Mouse (Mus musculus) gastrocnemius, adult 18-20 months (tissue): ENCODE results near the gene Kcp. TPM values are rescaled to one million over a fixed set of nuclear protein-coding genes. Genes with fewer than 3 reads are reported as not detected.

Experiments
- DNase-seq: peaks from one replicate; pipeline ENCODE4 v3.0.0; 2021; ENCODE audit warnings: low spot score
- total RNA-seq, 2 experiments: library from RNA; stranded (reverse); gene quantifications; 2 replicates each; pipeline ENCODE4 v1.2.3; 2021

The Kcp gene
- total RNA-seq, 2 experiments from 2014 or later = 3.9 to 6.4 TPM

DNA sequence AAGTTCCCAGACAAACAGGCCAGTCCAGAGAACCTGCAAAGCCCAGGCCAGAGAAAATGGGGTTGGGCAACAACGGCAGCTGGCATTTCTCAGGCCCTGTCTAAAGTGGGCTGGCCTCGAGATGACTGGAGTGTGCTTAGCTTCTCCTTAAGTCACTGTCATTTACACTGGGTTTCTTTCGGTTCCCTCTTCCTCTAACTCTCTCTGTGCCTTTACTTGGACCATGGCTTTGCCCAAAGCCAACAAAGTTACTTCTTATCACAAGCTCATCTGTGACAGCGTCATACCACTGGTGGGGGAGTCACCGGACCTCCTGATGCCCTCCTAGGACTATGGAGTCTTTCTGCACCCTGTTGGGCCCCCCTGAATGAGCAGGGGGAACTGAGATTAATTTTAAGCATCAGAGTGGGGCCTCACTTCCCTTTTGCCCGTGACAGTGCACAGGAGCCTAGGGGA is 16.3 kb upstream of the Kcp start:
- no peak for DNase-seq

DNA sequence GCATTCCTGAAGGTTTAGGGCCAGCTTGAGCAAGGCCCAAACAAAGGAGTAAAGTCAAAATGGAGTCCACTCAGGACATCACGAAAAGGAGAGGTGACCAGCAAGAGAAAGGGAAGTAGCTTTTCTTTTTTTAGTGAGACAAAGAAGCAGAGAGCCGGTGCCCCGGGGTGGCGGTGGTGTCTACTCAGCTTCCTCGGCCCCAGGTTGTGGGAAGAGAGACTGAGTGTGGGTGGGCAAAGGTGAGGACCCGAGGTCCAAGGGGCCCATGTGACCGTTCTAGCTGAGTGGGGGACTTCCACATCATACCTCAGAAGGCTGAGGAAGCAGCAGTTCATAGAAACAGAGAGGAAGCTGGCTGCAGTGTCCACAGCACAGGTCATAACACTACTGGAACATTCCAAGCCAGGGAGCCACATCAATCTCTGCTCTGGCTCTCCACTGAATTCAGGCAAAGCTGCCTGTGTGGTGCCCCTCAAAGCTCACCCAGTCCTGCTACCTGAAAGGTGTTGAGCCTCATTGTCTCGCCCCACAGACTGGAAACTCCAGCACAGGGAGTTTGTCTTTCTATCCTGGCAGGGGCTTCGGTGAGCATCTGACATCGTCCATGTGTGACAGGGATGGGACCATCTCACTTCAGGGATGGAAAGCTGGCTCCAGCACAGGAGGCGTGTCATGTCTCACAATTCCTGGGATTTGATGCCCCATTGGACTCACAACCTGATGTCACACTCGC is 15.7 kb upstream of the Kcp start:
- DNase-seq = no peak

DNA sequence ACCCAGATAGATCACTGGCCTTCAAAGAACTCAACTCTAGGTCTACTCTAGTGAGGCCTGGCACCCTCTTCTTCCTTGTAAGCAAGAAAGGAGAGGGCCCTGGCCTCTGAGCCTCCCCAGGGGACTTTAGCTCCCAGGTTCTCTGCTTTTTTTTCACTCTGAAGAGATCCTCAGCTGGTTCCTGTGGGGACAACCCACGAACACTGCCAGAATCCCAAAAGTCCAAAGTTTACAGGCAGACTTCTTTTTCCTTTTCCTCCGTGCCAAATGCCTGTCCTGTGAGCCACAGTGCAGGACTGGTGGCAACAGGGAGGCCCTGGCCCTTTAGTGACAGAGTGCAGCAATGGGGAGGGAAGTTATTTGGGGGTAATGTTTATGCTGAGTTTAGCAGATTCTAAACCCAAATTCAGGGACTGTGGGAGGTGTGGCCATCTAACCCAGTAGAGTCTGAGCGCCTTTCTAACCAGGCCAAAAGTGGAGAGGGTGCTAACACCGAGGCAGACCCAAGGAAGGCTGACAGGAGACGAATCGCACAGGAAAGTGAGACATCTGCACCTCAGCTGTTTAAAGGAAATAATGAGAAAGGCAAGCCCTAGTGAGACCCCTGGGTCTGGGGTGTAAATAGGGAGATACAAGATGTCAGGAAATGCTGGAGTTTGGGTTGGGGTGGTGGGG is 15.0 kb upstream of the Kcp start:
- no peak for DNase-seq

DNA sequence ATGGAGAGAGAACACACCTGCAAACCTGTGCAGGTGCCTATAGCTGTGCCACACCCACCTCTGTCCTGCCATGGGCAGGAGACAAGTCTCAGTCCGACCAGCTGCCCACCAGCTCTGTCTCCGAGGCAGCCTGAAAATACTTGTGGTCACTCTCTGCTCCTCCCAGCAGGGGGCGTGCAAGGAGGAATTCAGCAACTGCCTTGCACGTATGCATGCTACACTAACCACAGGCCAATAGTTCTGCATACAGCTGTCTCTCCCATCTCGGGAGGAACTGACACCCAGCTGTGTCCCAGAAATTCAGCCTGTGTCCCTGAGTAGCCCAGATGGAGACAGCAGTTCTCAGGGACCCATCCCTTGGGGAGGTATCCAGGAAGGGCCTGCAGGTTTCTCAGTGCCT is 9.4 kb upstream of the Kcp start:
- DNase-seq = peak; percentile 77

DNA sequence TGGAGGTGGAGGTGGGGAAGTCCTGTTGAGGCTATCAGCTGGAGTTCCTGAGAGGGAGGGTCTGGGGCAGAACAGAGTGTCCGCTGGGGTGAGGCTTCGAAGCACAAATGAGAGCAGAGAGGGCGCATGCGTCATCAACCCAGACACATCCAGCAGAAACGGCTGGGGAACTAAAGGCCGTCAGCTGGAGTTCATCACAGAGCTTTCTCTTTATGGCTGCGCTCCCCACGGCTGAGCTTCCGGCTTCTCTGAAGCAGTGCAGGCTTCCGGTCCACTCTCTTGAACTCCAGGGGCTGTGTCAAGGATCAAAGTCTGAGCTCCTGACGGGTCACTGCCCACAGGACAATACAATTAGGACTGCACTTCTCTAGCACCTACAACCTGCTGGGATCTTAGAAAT is 5.5 kb upstream of the Kcp start:
- DNase-seq = no peak

DNA sequence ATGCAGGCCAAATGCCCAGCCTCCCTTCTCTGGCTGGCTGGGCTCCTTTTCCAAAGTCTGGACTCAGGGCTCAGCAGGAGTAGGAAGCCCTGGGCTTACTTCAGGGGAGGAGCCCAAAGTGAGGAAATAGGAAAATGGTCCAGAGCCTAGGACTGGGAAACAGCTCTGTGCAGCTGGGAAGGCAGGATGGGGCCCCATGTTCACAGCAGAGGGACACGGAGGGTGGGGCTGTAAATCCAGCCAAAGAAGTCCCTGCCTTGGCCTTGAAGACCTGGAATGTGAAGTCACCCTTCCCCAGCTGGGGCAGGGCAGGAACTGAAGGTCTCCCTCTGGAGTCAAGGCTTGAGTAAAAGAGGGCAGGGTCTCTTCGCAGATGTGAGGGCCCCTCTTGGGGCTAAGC is 1.3 kb upstream of the Kcp start:
- peak; percentile 55 for DNase-seq

DNA sequence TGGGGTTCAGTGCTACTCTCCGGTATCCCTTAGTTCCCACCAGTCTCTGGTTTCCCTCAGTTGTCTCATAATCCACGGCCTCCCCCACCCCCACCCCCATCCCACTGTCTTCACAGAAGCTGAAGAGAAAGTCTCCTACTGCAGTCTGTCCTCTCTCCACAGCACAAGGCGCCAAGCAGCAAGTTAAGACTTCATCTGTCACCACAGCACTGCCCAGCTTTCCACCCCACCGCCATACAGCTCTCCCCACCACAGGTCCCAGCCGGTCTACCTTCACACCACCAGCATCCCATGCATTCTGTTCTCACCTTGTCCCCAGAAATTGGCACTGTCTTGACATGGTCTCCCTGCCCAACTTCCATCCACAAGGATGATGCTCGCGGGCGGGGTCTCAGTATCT is 918 bp downstream of the Kcp start:
- no peak for DNase-seq

DNA sequence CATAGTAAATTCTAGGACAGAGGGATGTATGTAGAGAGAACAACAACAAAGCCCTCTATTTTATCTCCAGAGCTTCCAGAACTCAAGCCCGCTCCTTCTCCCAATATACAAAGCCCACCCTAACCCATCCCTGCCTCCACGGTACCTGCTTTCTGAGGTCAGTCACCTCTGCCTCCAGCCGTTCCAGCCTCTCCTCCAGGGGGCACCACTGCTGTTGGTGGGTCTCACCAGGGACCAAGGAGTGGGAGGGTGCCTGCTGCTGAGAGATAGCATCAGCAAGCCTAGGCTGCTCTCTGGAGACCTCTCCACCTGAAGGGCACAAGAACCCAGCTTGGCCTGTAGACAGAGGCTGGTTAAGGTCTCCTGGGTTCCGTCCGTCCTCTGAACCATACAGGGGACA is 2.3 kb downstream of the Kcp start:
- no peak for DNase-seq

DNA sequence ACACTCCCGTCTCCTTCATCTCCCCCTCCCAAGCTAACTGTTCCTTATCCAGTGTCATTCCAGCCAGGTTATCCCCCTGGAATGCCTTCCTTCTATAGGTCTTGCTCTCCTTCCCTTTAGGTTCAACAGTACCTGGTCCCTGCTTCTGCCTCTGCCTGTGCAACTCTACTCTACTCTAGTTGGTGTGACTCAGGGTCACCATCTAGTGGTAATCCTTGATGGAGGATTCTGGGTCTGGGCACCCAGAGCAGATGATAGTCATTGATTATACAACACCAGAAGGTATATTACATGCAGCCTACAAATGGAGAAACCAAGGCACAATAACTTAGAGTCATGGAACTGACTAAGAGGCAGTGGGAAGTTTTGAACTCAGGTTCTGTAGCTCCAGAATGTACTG is 6.2 kb downstream of the Kcp start:
- DNase-seq = no peak

DNA sequence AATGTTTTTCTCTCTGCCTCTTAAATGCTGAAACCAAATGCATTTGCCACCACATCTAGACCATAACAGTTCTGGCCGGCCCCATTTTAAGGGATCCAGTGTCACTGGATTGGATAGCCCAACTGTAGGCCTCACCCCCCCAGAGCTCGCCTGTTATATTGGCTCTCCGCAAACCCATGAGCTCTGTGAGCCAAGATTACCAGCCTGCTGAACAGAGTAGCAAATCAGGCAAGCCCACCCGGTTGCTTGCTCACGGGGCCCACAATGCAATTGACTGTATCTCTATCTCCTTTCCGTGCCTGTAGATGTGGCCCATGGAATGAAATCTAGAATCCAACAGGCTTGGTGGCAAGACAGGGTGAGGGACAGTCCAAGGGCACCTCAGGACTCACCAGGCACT is 6.9 kb downstream of the Kcp start:
- DNase-seq = no peak

DNA sequence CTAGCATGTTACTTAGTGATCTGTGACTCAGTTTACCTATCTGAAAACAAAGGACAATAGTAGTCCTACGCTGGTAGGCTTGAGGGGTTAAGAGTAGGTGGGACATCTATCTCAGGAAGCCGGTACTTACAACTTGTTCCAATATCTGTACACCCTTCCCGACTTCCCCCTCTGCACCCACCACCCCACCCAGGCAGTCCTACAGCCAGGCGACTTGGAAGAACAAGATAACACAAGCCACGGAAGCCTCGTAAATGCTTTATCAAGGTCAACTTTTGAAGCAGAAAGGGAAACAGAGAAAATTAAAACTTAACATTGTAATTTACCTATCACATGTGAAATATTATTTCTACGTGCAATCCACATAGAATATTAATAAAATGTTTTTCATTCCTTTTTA is 7.6 kb downstream of the Kcp start:
- no peak for DNase-seq

DNA sequence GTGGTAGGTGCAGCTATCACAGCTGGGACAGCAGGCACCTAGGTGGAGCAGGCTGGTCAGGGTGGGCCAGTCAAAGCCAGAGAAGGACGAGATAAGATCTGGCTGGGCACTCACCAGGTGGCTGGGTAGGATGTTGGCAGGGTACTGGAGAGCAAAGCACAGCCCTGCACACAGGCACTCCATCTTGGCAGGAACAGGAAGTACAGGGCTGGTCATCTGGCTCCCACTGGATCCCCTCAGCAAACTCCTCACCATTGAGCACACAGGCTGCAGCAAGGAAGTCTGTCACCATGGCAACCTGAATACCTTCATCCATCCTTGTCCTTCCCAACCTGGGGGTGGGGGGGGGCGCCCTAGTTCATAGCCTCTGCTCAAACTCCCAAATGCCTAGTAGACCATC is 10.0 kb downstream of the Kcp start:
- DNase-seq = no peak

DNA sequence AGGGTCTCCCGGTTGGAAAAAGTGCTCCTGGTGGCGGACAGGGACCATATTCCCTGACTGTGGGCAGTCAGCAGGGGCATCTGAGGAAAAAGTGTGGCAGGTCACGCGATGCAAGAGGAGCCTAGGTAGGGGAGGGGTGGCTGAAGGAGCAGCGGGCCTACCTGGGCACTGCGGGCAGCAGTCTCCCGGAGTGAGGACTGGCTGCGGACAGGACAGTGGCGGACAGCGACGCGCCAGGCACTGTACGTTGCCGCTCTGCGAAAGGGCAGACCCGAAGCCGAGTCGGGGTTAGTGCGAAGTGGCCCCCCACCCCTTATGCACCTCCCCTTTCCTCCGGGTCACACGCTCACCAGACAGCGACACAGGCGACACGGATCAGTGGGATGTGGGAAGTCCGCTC is 11.5 kb downstream of the Kcp start:
- no peak for DNase-seq

DNA sequence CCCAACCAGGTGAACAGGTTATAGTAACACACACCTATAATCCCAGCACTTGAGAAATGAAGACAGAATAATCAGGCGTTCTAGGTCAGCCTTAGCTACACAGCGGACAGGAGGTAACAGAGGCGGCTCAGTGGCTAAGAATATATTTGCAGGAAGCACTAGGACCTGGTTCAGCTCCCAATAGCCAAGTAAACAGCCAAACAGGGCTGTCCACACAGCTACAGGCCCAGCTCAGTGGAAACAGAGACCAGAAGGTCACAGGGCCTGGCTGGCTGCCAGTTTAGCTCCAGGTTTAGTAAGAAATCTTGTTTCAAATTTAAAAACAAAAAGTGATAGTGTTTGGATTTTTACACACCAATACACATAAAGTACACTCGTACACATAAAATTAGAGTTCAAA is 13.7 kb downstream of the Kcp start:
- DNase-seq = peak; percentile 37

DNA sequence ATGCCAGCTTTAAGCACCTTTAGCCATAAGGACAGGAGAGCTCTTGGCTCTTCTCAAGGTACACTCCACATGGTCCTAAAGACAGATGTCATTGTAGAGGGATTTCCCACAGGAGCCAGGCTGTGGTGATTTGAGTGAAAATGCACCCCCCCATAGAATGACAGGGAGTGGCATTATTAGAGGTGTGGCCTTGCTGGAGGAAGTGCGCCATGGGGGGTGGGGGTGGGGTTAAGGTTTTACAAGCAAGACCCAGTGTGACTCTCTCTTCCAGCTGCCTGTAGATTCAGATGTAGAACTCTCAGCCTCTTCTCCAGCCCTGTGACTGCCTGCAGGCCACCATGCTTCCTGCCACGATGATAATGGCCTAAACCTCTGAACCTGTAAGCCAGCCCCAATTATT is 21.8 kb downstream of the Kcp start:
- no peak for DNase-seq

DNA sequence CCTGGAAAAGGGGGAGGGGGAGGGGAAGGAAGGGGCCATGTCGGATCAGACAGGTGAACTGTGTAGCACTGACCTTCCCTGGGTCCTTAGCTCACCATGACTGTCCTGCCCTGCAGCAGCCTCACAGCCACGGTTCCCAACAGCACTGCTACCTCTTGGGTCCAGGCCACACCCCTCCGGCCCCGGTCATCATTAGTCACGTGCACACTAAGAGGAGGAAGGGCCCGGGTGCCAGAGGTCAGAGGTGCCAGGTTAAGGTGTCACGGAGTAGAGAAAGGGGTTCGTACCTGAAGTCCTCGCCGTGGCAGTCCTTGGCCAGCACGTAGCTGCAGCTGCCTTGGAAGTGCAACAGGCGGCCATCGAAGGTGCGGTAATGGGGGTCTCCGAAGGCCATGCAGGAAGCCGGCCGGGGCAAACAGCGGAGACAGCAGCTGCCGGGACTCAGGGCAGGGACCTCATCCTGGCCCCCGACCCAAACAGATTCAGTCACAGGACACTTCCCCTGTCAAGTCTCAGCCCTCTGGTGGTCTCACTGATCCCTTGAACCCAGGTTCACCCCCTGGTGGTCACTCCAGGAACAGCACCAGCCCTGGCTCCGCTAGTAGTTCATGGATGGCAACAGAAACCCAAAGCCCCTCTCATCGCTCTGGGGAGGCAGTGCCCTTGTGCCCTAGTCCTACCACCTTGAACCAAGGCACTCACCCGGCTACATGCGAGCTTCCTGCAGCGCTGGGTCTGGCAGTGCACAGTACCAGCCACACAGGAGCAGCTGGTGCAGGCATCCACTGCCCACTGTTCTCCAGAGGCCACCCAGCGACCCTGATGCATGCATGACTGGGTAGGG is 22.8 kb downstream of the Kcp start:
- peak; percentile 67 for DNase-seq

DNA sequence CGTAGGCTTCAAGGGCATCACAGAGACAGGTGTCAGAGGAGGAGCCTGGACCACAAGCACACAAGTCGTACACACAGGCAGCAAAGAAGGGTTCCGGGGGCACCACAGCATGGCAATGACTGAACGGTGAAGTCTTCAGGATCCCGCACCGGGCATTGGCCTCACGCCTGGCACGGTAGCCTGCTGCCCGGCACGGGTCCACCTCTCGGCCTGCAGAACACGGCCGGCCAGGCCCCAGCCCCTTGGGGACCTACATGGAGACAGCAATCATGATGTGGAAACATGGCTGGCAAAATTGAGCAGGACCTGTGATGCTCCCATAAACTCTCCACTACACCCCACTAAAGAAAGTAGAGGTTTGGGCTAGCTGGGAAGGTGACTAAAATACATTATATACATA is 25.1 kb downstream of the Kcp start:
- no peak for DNase-seq

DNA sequence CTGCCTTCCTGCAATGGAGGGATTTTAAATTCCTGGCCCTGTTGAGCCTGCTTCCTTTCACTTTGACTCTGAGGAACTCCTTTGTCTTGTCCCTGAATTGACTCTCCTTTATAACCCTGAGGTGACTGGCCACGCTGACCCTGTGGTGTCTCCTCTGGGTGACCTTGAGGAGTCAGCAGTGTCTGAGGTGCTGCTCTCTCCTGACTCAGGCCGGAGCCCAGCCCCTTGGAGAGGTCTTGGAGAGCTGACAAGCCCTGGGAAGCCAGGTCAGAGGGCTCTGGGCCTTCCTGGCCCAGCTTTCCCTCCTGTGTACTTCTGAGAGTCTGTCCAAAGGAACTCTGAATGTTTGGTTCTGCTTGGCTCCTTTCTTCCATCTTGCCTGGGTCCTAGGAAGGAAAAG is 33.0 kb downstream of the Kcp start:
- DNase-seq = no peak

DNA sequence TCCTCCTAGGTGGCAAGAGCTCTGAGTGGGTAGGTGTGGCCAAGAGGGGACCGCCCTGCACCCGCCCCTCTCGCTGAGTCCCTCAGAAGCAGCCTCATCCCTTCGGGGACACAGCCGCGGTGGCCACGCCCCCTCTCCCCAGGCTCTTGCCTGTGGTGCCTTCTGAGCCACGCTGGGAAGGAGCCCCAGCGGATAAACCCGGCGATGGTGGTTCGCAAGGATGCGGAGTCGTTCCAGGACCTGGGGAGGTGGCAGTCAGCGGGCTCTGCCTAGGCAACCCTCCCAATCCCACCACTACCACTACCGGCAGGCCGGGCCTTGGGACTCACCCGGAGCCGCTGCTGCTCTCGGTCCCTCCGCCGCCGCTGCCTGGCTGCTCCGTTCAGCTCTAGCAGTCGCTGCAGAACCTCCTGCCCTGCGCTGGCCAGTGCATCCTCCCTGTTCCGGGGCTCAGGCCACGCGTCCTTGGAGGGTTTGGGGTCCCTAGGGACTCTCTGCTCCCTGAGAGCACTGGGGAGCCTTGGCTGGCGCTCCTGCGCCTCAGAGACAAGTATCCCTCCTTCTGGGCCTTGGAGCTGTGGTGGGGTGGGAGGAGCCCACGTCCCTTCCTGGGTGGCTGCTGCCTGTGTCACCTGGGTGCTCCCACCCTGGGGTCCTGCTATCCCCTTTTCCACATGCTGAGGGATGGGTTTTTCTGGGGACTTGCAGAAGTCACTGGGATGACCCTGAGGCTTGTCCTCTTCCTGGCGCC is 33.6 kb downstream of the Kcp start:
- DNase-seq = peak; percentile 63

DNA sequence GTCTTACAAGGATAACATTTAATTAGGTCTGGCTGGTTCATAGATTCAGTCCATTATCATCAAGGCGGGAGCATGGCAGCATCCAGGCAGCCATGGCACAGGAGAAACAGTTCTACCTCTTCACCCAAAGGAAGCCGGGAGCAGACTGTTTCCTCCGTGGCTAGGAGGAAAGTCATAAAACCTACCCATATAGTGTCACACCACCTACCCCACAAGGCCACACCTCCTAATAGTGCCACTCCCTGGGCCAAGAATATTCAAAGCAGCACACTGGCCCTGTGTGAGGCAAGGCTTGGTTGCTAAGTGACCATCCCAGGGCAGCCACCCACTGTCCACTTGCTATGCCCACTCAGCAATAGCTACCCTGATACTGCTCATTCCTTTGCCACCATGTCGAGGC is 36.6 kb downstream of the Kcp start, which contains the start of gene Atp6v1fnb:
Gene Atp6v1fnb, plus strand, starts transcription at position 301 of the 400 bp plus-strand sequence.
- DNase-seq = no peak

DNA sequence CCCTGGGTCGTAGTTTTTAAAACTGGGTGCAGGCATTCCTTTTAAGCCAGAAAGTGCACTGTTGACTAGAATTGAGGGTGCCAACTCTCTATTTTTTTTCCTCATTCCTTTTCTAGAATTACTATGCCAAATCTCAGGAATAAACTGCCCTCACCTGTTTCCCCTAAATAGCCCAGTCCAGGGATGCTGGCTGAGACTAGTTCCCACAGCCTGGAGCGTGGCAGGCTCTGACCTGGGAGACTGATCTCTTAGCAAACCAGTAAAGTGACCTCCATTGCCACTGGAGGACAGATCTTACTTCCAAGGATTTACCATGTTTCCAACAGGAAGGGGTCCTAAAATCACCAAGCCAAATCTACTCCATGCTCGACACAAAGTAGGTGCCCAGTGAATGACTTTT is 38.9 kb downstream of the Kcp start:
- DNase-seq = no peak
